Mouse (Mus musculus) CD4-positive helper T cell, adult 2 months (primary cell): ENCODE data around the gene Sytl4.

ENCODE experiments used
- DNase-seq: peaks from one replicate; pipeline ENCODE4 v3.0.0-alpha.2; 2012; ENCODE audit warnings: low read depth, missing footprints, low spot score

The Sytl4 gene

GRCm38 (mm10) chrX:133981231-133982002 lies at the start of gene Sytl4:
TSS of gene Sytl4 (minus strand) at chrX:133981812.
- no peak for DNase-seq

- no peak for DNase-seq
Observed at GRCm38 (mm10) chrX:134020664-134021063, 39.1 kb upstream of the Sytl4 start.

GRCm38 (mm10) chrX:134019005-134019404 lies 37.4 kb upstream of the Sytl4 start:
- DNase-seq: peak; percentile 48

GRCm38 (mm10) chrX:133995866-133996265 lies 14.3 kb upstream of the Sytl4 start:
- DNase-seq: no peak

- DNase-seq: no peak
Observed at GRCm38 (mm10) chrX:133964615-133965014, 17.0 kb downstream of the Sytl4 start.

GRCm38 (mm10) chrX:133960617-133961016 lies 21.0 kb downstream of the Sytl4 start:
- peak; percentile 2 for DNase-seq

GRCm38 (mm10) chrX:133954661-133955060 lies 27.0 kb downstream of the Sytl4 start:
- DNase-seq: no peak

GRCm38 (mm10) chrX:133947427-133947826 lies 34.2 kb downstream of the Sytl4 start:
- DNase-seq: peak; percentile 52

- DNase-seq: no peak
Observed at GRCm38 (mm10) chrX:133939561-133939960, 42.1 kb downstream of the Sytl4 start.

- DNase-seq: no peak
Observed at GRCm38 (mm10) chrX:133936605-133937225, 44.9 kb downstream of the Sytl4 start.

- peak; percentile 26 for DNase-seq
Observed at GRCm38 (mm10) chrX:133931302-133932013, 50.2 kb downstream of the Sytl4 start.

- no peak for DNase-seq
Observed at GRCm38 (mm10) chrX:133926760-133927159, 54.9 kb downstream of the Sytl4 start.

- DNase-seq: no peak
Observed at GRCm38 (mm10) chrX:133921187-133921586, 60.4 kb downstream of the Sytl4 start.

GRCm38 (mm10) chrX:133914219-133914618 lies 67.4 kb downstream of the Sytl4 start:
- DNase-seq: no peak

GRCm38 (mm10) chrX:133913006-133913405 lies 68.6 kb downstream of the Sytl4 start:
- DNase-seq: no peak

- no peak for DNase-seq
Observed at GRCm38 (mm10) chrX:133911397-133912103, 70.1 kb downstream of the Sytl4 start.

GRCm38 (mm10) chrX:133908261-133908660 lies 73.4 kb downstream of the Sytl4 start, which contains the start of gene Srpx2:
TSS of gene Srpx2 (plus strand) at chrX:133908426.
- no peak for DNase-seq

- peak; percentile 74 for DNase-seq
Observed at GRCm38 (mm10) chrX:133898014-133898542, 83.5 kb downstream of the Sytl4 start, which contains the start of gene Tspan6. TSS of gene Tspan6 (minus strand) at chrX:133898429.

GRCm38 (mm10) chrX:133888111-133888510 lies 93.5 kb downstream of the Sytl4 start:
- DNase-seq: no peak

GRCm38 (mm10) chrX:133887308-133887707 lies 94.3 kb downstream of the Sytl4 start:
- peak; percentile 9 for DNase-seq
